Comparison of ENCODE assay signal across 8 mouse cellular contexts in genomic region chr5:34550251-34550650, GRCm38 (mm10). TPM values are rescaled to one million over a fixed set of nuclear protein-coding genes. Genes with fewer than 3 reads are reported as not detected.
A peak's percentile ranks its signal among the peaks of the same experiment; 100 is the strongest.
DNase-seq lines count a peak whose midpoint lies in the region; ATAC-seq and TF ChIP-seq lines count a peak whose summit lies in the region.

No protein-coding gene starts in this region.

- peak overlapping the region; percentile 66 for H3K4me3 ChIP-seq in cerebellum, adult 2 months (replicated peaks; ENCODE audit: insufficient read depth, low read depth, low read length)
- H3K4me3 ChIP-seq in limb, embryonic 15.5 days = peak overlapping the region; percentile 90
- peak overlapping the region; percentile 92 for H3K4me3 ChIP-seq in stomach, embryonic 15.5 days (replicated peaks)

- peaks cover 2% of the 10 kb centered on the region; the same call in 1 of the 2 replicates for H3K4me1 ChIP-seq in cerebellum, adult 2 months (ENCODE audit: control insufficient read depth, insufficient read depth, low read length)
- H3K4me1 ChIP-seq in limb, embryonic 15.5 days = peaks cover 18% of the 10 kb centered on the region
- peaks cover 5% of the 10 kb centered on the region for H3K4me1 ChIP-seq in stomach, embryonic 15.5 days

- WGBS in cerebellum, adult 2 months = 27% methylated on average over 6 of the region's 6 CpGs
- WGBS in limb, embryonic 15.5 days = 7% methylated on average over 6 of the region's 6 CpGs
- 9% methylated on average over 6 of the region's 6 CpGs for WGBS in stomach, embryonic 15.5 days

- no peak overlapping the region for H3K27ac ChIP-seq in cerebellum, adult 2 months (ENCODE audit: insufficient read depth, low read length)
- no peak overlapping the region for H3K27ac ChIP-seq in limb, embryonic 15.5 days
- no peak overlapping the region for H3K27ac ChIP-seq in stomach, embryonic 15.5 days

- peak overlapping the region; percentile 77 for H3K4me2 ChIP-seq in limb, embryonic 15.5 days
- peak overlapping the region; percentile 91 for H3K4me2 ChIP-seq in stomach, embryonic 15.5 days

- TF ChIP-seq CTCF in cerebellum, adult 2 months (IDR thresholded peaks at IDR 0.05; ENCODE audit: borderline replicate concordance, insufficient read depth, low read depth, low read length) = no peak

- DNase-seq in cerebellum, adult 2 months = no peak
- DNase-seq in cerebellum, postnatal 14 days = no peak
- DNase-seq in retina, postnatal 1 day = peak; percentile 24
- DNase-seq in retina, embryonic 14.5 days (ENCODE audit: low spot score) = no peak
- no peak for DNase-seq in adrenal gland, adult (ENCODE audit: inconsistent age in 2 of 2, low spot score in 1 of 2)
- DNase-seq in kidney, postnatal 36 days = no peak

- H3K9ac ChIP-seq in limb, embryonic 15.5 days = peak overlapping the region; percentile 81; the same call in 1 of the 2 replicates
- no peak overlapping the region for H3K9ac ChIP-seq in stomach, embryonic 15.5 days

- H3K9me3 ChIP-seq in limb, embryonic 15.5 days = no peaks in the 10 kb centered on the region
- no peaks in the 10 kb centered on the region for H3K9me3 ChIP-seq in stomach, embryonic 15.5 days

- no peak for ATAC-seq in limb, embryonic 15.5 days (ENCODE audit: insufficient number of reproducible peaks, low FRiP score, low TSS enrichment, low read depth)
- no peak for ATAC-seq in stomach, embryonic 15.5 days (ENCODE audit: insufficient read depth, low FRiP score, low read depth)

- TF ChIP-seq POLR2A in cerebellum, adult 2 months (IDR thresholded peaks at IDR 0.05; ENCODE audit: borderline replicate concordance, insufficient read depth, low read length) = no peak

- H3K36me3 ChIP-seq in limb, embryonic 15.5 days = peaks cover 31% of the 10 kb centered on the region
- peaks cover 18% of the 10 kb centered on the region for H3K36me3 ChIP-seq in stomach, embryonic 15.5 days

- H3K27me3 ChIP-seq in cerebellum, adult 2 months (ENCODE audit: control insufficient read depth, insufficient read depth, low read length) = no peaks in the 10 kb centered on the region
- no peaks in the 10 kb centered on the region for H3K27me3 ChIP-seq in limb, embryonic 15.5 days
- no peaks in the 10 kb centered on the region for H3K27me3 ChIP-seq in stomach, embryonic 15.5 days (replicated peaks)

RNA-seq across cellular contexts. Expression of gene Add1, which starts 23.2 kb away (rescaled TPM):
- 303 and 315 TPM in 2 replicates for polyA plus RNA-seq in cerebellum, adult 2 months (2012; rRNA removed)
- polyA plus RNA-seq in limb, embryonic 15.5 days (2015; fragmentation: Nextera tagmentation; extraction: Ambion mirVana) = 185 and 197 TPM in 2 replicates
- 162 and 168 TPM in 2 replicates for polyA plus RNA-seq in stomach, embryonic 15.5 days (2015; fragmentation: Nextera tagmentation; extraction: Ambion mirVana)

RNA-seq across cellular contexts. Expression of gene Sh3bp2, which starts 24.6 kb away (rescaled TPM):
- 3.2 and 3.6 TPM in 2 replicates for polyA plus RNA-seq in cerebellum, adult 2 months (2012; rRNA removed)
- polyA plus RNA-seq in limb, embryonic 15.5 days (2015; fragmentation: Nextera tagmentation; extraction: Ambion mirVana) = 10.0 and 10.1 TPM in 2 replicates
- polyA plus RNA-seq in stomach, embryonic 15.5 days (2015; fragmentation: Nextera tagmentation; extraction: Ambion mirVana) = 5.9 and 10.9 TPM in 2 replicates

RNA-seq across cellular contexts. Expression of gene Tnip2, which starts 36.5 kb away (rescaled TPM):
- 9.6 and 10.0 TPM in 2 replicates for polyA plus RNA-seq in cerebellum, adult 2 months (2012; rRNA removed)
- 26.2 and 29.2 TPM in 2 replicates for polyA plus RNA-seq in limb, embryonic 15.5 days (2015; fragmentation: Nextera tagmentation; extraction: Ambion mirVana)
- polyA plus RNA-seq in stomach, embryonic 15.5 days (2015; fragmentation: Nextera tagmentation; extraction: Ambion mirVana) = 22.9 and 23.2 TPM in 2 replicates
